Mouse (Mus musculus) midbrain, embryonic 15.5 days (tissue): Measurements from ENCODE around the gene Zfp853. TPM values are rescaled to one million over a fixed set of nuclear protein-coding genes. Genes with fewer than 3 reads are reported as not detected.

ENCODE experiments used
- ATAC-seq: fragments of 200-750 bp; cut with Nextera tagmentation; replicated peaks from 2 replicates; pipeline ENCODE4 v1.8.0; 2017; ENCODE audit warnings: moderate TSS enrichment
- H3K27ac ChIP-seq: fragments of 300-500 bp; sonication (generic); 2 replicates; pipeline ENCODE4 v1.5.1; 2015; ENCODE audit warnings: mild to moderate bottlenecking, inconsistent platforms
- H3K27me3 ChIP-seq: fragments of 300-500 bp; sonication (generic); replicated peaks from 2 replicates; pipeline ENCODE4 v1.6.1; 2015; ENCODE audit warnings: inconsistent platforms
- H3K36me3 ChIP-seq: fragments of 300-500 bp; sonication (generic); replicated peaks from 2 replicates; pipeline ENCODE4 v1.6.1; 2015; ENCODE audit warnings: inconsistent platforms
- H3K4me1 ChIP-seq: fragments of 300-500 bp; sonication (generic); 2 replicates; pipeline ENCODE4 v1.6.1; 2015; ENCODE audit warnings: inconsistent platforms
- H3K4me2 ChIP-seq: fragments of 300-500 bp; sonication (generic); 2 replicates; pipeline ENCODE4 v1.6.1; 2015; ENCODE audit warnings: inconsistent platforms, mild to moderate bottlenecking, moderate library complexity
- H3K4me3 ChIP-seq: fragments of 300-500 bp; sonication (generic); 2 replicates; pipeline ENCODE4 v1.5.1; 2015; ENCODE audit warnings: mild to moderate bottlenecking, inconsistent platforms
- H3K9ac ChIP-seq: fragments of 300-500 bp; sonication (generic); 2 replicates; pipeline ENCODE4 v1.6.1; 2015; ENCODE audit warnings: mild to moderate bottlenecking, inconsistent platforms
- H3K9me3 ChIP-seq: fragments of 300-500 bp; sonication (generic); 2 replicates; pipeline ENCODE4 v1.6.1; 2016; ENCODE audit warnings: inconsistent platforms
- WGBS: fragments of 180-500 bp; shearing (Covaris S2); methylation state at CpG from one replicate; pipeline ENCODE4 v1.1.7; 2015; ENCODE audit warnings: mixed read lengths; 5-methylcytosine and 5-hydroxymethylcytosine counted together
- polyA plus RNA-seq: library from polyadenylated mRNA; unstranded; fragments of >200 nt; fragmentation: Nextera tagmentation; extraction: Ambion mirVana; gene quantifications from 2 replicates; pipeline ENCODE4 v1.2.1, GENCODE M21; 2015

Gene Zfp853
- polyA plus RNA-seq, 1 experiment from 2014 or later = 0.34 TPM

DNA sequence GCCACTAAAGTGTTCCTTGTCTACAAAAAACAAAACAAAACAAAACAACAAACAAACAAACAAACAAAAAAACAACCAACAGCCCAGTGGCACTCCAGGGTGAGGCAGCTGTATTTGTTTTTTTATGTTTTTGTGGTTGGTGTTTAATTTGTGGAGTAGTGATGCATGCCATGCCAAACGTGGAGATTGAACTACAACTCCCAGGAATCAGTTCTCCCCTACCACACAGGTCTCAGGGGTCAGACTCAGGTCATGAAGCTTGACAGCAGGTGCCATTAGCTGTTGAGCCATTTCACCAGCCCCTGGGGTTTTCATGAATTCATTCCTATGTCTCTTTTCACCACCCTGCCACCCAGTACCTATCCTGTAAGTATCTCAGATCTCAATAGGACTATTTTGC, 28.0 kb downstream of the Zfp853 start:
- H3K27ac ChIP-seq = no peak overlapping the region
- H3K27me3 ChIP-seq = no peaks in the 10 kb centered on the region
- H3K36me3 ChIP-seq = peaks cover 13% of the 10 kb centered on the region
- no peak overlapping the region for H3K9ac ChIP-seq
- peaks cover 37% of the 10 kb centered on the region for H3K4me1 ChIP-seq
- ATAC-seq = no peak
- H3K4me2 ChIP-seq = no peak overlapping the region
- WGBS = 50% methylated on average over 1 of the region's 1 CpGs
- H3K9me3 ChIP-seq = no peaks in the 10 kb centered on the region
- H3K4me3 ChIP-seq = no peak overlapping the region

DNA sequence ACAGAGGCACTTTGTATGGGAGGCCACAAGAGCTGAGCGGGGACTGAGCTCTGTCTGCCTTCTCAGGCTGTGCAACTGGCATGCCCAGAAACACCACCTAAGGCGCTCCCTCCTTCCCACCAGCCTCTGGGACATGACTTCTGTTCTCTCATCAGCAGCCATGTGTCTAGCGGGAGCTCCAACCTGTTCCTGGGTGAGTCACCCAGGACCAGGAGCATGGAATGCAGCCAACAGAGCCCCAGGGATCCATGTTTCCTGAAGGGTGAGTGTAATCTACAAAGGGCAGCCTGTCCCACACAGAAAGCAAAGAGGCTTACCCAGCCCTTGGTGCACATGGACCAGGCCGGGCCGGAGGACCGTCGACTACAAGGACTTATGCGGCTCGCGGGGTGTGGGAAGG, 28.7 kb downstream of the Zfp853 start:
- Histone ChIP-seq H3K27ac (no peak overlapping the region), H3K4me2 (no peak overlapping the region), H3K36me3 (peaks cover 20% of the 10 kb centered on the region), H3K4me3 (no peak overlapping the region), H3K27me3 (no peaks in the 10 kb centered on the region), H3K4me1 (peaks cover 33% of the 10 kb centered on the region), H3K9ac (no peak overlapping the region), H3K9me3 (no peaks in the 10 kb centered on the region)
- no peak for ATAC-seq
- WGBS = 92% methylated on average over 10 of the region's 10 CpGs

DNA sequence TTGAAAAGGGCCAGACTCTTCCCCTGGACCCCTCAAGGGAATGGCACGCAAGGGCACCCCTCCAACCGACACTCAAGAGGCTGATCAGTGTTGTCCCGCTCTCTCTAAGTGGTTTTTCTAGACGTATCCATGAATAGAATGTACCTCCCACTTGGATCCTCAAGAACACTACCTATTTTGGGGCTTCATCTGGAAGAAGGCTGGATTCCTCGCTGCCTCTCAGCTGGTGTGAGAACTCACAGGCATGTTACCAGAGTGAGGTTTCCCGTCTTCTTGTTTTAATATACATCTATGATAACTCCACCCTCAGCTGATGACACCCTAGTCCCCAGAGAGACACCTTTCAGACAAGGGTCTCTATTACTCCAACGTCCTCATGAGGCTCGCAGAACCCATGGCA, 31.8 kb downstream of the Zfp853 start:
- Histone ChIP-seq H3K4me2 (no peak overlapping the region), H3K9ac (no peak overlapping the region), H3K9me3 (no peaks in the 10 kb centered on the region), H3K36me3 (peaks cover 34% of the 10 kb centered on the region), H3K4me1 (peaks cover 10% of the 10 kb centered on the region), H3K27ac (no peak overlapping the region), H3K4me3 (no peak overlapping the region), H3K27me3 (peaks cover 21% of the 10 kb centered on the region)
- 96% methylated on average over 8 of the region's 8 CpGs for WGBS
- ATAC-seq = no peak

DNA sequence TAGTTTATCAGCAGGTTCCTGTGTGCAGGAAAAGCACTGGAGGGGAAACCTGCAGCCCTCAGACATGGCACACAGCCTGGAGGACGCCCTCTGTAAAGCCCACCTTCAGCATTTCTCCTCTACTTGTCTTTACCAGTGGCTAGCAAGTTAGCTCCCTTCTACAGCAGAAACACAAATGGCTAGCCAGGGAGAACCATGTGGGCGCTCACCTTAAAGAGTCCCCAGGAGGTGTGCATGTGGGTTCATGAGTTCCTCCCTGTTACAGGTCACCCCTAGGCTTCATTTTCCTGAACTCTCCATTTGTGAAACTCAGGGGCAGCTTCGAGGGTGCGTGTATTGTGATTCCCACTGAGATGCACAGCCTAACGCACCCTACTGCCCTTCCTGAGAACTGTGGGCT, 37.6 kb downstream of the Zfp853 start:
- Histone ChIP-seq H3K27me3 (peaks cover 50% of the 10 kb centered on the region), H3K4me3 (no peak overlapping the region), H3K4me1 (peaks cover 14% of the 10 kb centered on the region), H3K9me3 (no peaks in the 10 kb centered on the region), H3K4me2 (no peak overlapping the region), H3K9ac (no peak overlapping the region), H3K27ac (no peak overlapping the region), H3K36me3 (peaks cover 43% of the 10 kb centered on the region)
- ATAC-seq = no peak
- WGBS = 89% methylated on average over 5 of the region's 5 CpGs

DNA sequence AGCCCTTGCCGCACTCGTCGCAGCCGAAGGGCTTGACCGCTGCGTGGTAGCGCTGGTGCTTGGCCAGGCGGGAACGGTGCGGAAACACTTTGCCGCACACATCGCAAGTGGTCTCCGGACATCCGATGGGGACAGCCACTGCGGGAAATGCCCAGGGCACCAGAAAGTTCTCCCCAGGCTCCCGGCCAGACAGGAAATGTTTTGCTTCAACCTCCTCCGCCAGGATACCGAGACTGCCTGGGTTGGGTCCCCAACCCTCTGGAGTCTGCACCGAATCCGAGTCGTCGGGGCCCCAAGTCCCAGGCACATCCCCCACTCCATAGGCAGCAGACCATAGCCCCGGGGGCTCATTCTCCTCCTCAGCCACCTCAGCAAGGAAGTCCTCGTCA, 38.3 kb downstream of the Zfp853 start:
- 29% methylated on average over 24 of the region's 24 CpGs for WGBS
- H3K4me1 ChIP-seq = peaks cover 14% of the 10 kb centered on the region
- H3K27ac ChIP-seq = no peak overlapping the region
- H3K9ac ChIP-seq = no peak overlapping the region
- no peaks in the 10 kb centered on the region for H3K9me3 ChIP-seq
- H3K27me3 ChIP-seq = peaks cover 50% of the 10 kb centered on the region
- no peak overlapping the region for H3K4me2 ChIP-seq
- H3K36me3 ChIP-seq = peaks cover 36% of the 10 kb centered on the region
- no peak overlapping the region for H3K4me3 ChIP-seq
- ATAC-seq = no peak

DNA sequence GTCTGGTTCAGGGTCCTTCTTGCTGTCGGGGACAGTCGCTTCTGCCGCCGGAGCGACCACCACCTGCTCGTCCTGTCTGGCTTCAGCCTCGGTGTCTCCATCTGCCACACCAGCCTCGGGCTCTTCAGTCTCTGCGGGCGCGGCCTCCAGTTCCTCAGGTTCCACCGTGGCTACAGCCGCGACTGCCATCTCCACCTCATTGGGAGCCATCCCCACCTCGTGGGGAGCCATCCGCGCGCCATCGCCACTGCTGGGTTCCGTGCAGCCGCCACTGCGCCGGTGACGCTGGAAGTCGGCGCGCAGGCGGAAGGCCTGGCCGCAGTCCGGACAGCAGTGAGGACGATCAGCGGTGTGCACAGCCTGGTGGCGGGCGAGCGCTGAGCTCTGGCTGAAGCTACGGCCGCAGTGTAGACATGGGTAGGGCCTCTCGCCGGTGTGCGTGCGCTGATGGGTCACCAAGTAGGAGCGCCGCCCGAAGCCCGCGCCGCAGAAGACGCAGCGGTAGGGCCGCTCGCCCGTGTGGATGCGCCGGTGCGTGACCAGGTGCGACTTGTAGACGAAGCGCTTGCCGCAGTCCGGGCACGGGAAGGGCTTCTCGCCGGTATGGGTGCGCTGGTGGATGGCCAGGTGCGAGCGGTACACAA, 38.8 kb downstream of the Zfp853 start:
- no peak overlapping the region for H3K4me3 ChIP-seq
- no peak for ATAC-seq
- H3K9me3 ChIP-seq = no peaks in the 10 kb centered on the region
- H3K27me3 ChIP-seq = peaks cover 50% of the 10 kb centered on the region
- no peak overlapping the region for H3K9ac ChIP-seq
- peaks cover 31% of the 10 kb centered on the region for H3K36me3 ChIP-seq
- peaks cover 14% of the 10 kb centered on the region for H3K4me1 ChIP-seq
- no peak overlapping the region for H3K27ac ChIP-seq
- WGBS = 11% methylated on average over 61 of the region's 66 CpGs
- H3K4me2 ChIP-seq = no peak overlapping the region

DNA sequence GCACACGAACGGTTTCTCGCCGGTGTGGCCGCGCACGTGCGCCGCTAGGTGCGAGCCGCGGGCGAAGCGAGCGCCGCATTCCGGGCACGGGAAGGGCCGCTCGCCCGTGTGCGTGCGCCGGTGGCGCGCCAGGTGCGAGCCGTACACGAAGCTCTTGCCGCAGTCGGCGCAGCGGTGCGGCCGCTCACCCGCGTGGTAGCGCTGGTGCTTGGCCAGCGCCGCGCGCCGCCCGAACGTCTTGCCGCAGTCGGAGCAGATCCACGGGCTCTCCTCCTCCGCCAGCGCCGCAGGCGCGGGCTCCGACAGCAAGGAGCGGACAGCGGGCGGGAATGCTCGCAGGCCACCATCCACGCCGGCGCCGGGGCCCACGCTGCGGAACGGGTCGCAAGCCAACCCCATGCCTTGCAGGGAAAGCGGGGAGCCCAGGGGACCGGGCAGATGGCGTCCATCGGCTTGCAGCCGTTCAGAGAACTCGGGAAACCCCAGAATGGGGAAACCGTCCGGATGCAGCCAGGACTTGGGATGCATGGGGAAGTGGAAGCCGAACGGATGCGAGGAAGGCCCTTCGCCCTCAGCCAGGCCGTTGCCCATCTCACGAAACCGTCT, 39.4 kb downstream of the Zfp853 start:
- 7% methylated on average over 81 of the region's 81 CpGs for WGBS
- Histone ChIP-seq H3K4me1 (peaks cover 14% of the 10 kb centered on the region), H3K27ac (no peak overlapping the region), H3K9me3 (no peaks in the 10 kb centered on the region), H3K4me3 (peak overlapping the region; percentile 25), H3K27me3 (peaks cover 50% of the 10 kb centered on the region), H3K9ac (no peak overlapping the region), H3K36me3 (peaks cover 28% of the 10 kb centered on the region), H3K4me2 (peak overlapping the region; percentile 39)
- no peak for ATAC-seq

DNA sequence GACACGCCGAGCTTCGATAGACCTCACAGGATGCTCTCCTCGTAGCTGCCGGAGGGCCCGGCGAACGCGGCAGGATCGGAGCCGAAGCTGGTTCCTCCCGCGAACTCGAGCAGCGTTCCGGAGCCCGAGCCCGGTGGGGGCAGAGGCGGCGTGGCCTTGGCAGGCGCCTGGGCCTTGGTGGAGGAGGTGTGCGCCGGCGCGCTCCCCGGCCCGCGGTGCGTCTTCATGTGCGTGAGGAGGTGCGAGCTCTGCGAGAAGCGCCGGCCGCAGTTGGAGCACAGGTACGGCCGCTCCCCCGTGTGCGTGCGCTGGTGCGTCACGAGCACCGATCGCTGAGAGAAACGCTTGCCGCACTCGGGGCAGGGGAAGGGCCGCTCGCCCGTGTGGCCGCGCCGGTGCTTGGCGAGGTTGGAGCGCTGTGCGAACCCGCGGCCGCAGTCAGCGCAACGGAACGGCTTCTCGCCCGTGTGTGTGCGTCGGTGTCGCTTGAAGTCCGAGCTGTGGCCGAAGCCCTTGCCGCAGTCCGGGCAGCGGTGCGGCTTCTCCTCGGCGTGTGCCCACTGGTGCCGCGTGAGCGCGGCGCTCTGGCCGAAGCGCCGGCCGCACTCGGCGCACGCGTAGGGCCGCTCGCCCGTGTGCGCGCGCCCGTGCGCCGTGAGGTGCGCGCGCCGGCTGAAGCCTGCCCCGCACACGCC, 40.1 kb downstream of the Zfp853 start:
- no peaks in the 10 kb centered on the region for H3K9me3 ChIP-seq
- H3K36me3 ChIP-seq = peaks cover 28% of the 10 kb centered on the region
- H3K4me1 ChIP-seq = peaks cover 14% of the 10 kb centered on the region
- no peak overlapping the region for H3K27ac ChIP-seq
- no peak for ATAC-seq
- 8% methylated on average over 91 of the region's 103 CpGs for WGBS
- H3K4me3 ChIP-seq = peak overlapping the region; percentile 25
- peaks cover 46% of the 10 kb centered on the region for H3K27me3 ChIP-seq
- peak overlapping the region; percentile 39 for H3K4me2 ChIP-seq
- H3K9ac ChIP-seq = no peak overlapping the region

DNA sequence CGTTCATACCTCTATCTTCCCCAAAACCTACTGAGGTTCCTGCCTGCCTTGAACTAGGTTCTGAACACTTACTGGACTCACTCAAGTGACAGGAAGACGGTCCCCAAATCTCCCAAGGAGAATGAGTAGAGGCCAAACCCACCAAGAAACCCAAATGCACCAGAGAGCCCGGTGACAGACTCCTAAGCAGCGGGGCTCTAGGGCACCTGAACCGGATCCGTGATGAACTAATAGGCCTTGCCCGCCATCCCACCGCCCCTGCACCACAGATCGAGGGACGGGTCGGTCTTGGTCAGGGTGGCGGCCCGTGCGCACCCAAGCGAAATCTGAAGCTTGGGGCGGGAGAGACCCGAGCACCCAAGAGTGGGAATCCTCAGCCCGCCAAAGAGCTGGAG, 40.6 kb downstream of the Zfp853 start:
- H3K4me1 ChIP-seq = peaks cover 14% of the 10 kb centered on the region
- ATAC-seq = no peak
- H3K4me2 ChIP-seq = no peak overlapping the region
- H3K36me3 ChIP-seq = peaks cover 24% of the 10 kb centered on the region
- H3K27me3 ChIP-seq = peaks cover 41% of the 10 kb centered on the region
- no peak overlapping the region for H3K4me3 ChIP-seq
- no peak overlapping the region for H3K9ac ChIP-seq
- H3K27ac ChIP-seq = no peak overlapping the region
- WGBS = 45% methylated on average over 18 of the region's 18 CpGs
- no peaks in the 10 kb centered on the region for H3K9me3 ChIP-seq

DNA sequence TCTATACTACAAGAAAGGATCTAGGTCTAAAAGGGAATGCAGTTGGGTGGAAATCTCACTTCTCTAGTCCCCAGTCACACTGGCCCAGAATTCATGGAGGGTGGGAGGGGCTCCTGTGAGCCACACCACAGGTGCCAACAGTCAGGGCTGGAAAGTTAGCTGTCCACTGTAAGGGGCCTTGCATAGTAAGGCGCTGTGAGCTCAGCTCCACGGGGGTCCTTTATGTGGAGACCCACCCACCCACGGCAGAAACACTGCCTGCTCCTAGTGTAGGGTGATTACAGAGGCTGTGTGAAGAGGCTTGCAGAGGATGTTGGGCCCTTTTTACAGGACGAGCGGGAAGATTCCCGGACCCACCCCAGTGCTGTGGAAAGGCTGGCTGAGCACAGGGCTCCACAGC, 41.4 kb downstream of the Zfp853 start:
- Histone ChIP-seq H3K4me1 (peaks cover 14% of the 10 kb centered on the region), H3K27me3 (peaks cover 33% of the 10 kb centered on the region), H3K27ac (no peak overlapping the region), H3K4me3 (no peak overlapping the region), H3K9ac (no peak overlapping the region), H3K36me3 (peaks cover 24% of the 10 kb centered on the region), H3K4me2 (no peak overlapping the region), H3K9me3 (no peaks in the 10 kb centered on the region)
- ATAC-seq = no peak
- WGBS = 50% methylated on average over 6 of the region's 6 CpGs

DNA sequence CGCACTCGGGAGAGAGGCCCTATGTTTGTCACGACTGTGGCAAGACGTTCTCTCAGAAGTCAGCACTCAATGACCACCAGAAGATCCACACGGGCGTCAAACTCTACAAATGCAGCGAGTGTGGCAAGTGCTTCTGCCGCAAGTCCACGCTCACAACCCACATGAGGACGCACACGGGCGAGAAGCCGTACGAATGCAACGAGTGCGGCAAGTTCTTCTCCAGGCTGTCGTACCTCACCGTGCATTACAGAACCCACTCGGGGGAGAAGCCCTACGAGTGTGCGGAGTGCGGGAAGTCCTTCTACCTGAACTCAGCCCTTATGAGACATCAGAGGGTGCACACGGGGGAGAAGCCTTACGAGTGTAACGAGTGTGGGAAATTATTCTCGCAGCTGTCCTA, 48.5 kb downstream of the Zfp853 start:
- Histone ChIP-seq H3K4me2 (no peak overlapping the region), H3K9ac (no peak overlapping the region), H3K36me3 (peaks cover 61% of the 10 kb centered on the region), H3K27me3 (no peaks in the 10 kb centered on the region), H3K4me1 (no peaks in the 10 kb centered on the region), H3K9me3 (no peaks in the 10 kb centered on the region), H3K4me3 (no peak overlapping the region), H3K27ac (no peak overlapping the region)
- ATAC-seq = no peak
- 97% methylated on average over 26 of the region's 26 CpGs for WGBS
